Mouse (Mus musculus): ENCODE results near the gene Klf12. TPM values are rescaled to one million over a fixed set of nuclear protein-coding genes. Genes with fewer than 3 reads are reported as not detected.
A peak's percentile ranks its signal among the peaks of the same experiment; 100 is the strongest.

Klf12 gene
- polyA plus RNA-seq, 1 experiment from 2014 or later, result 19.8 TPM

DNA sequence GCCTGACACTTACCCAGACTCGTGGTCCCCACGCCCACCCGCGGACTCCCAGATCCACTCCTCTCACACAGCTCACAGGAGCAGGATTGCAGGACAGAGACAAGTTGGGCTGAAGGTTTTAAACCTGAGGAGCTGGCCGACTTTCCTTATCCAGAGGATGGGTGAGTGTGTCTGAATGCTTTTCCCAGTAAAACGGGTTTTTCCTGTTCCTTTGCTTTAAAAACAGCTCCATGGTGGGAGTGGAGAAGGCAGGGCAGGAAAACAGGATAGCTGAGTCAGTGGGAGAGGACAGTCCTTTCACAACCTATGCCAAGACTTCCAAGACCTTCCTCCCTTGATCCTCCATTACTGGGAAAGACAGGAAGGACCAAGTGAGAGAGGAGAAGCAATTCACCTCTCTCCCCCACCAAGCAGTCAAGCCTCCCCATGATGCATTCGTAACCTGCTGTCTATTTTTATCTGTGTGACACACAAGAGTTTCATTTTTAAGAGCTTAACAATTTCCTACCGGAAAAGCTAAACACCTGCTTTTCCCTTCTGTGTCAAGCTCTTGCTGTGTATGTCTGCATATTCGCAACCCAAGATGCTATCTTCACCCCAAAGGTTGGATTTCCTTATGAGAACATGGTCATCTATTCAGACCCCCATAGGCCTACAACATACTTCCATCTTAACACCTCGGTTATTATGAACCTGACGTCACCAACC is 94.8 kb downstream of the Klf12 start:
- Histone ChIP-seq H3K36me3 (no peaks in the 10 kb centered on the region), H3K4me3 (no peak overlapping the region)
- WGBS, result 83% methylated on average over 11 of the region's 11 CpGs

DNA sequence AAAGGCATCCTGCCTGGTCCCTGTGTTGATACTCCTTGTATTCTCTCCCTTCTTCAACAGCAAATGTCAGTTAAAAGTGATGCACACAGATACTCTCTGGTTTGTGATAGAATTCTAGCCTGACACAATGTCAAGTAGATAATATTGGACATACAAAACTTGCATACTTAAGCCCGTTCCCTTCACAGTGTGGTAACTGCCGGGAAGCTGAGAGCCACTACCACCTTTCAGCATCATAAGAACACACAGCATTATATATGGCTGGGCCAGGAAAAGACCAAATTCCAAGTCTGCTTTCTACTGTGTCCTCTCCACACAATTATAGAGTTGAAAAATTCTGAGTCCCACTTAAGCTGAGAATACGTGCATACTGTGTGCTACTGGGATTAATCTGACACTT is 97.1 kb downstream of the Klf12 start:
- no peak for DNase-seq (ENCODE audit: low spot score)
- Histone ChIP-seq H3K36me3 (no peaks in the 10 kb centered on the region), H3K4me1 (replicated peaks) (0 out of 2 replicates have a peak, but pooled peaks cover 5% of the 10 kb centered on the region), H3K27me3 (ENCODE audit: insufficient read depth, poor library complexity, severe bottlenecking) (no peaks in the 10 kb centered on the region), H3K9me3 (no peaks in the 10 kb centered on the region), H3K4me3 (no peak overlapping the region), H3K27ac (no peak overlapping the region)
- 76% methylated on average over 3 of the region's 3 CpGs for WGBS

More for the DNA sequence above, 94.8 kb downstream of the Klf12 start:
- Histone ChIP-seq H3K9me3 (no peaks in the 10 kb centered on the region), H3K27ac (no peak overlapping the region), H3K27me3 (ENCODE audit: insufficient read depth, poor library complexity, severe bottlenecking) (no peaks in the 10 kb centered on the region), H3K4me1 (replicated peaks) (0 out of 2 replicates have a peak, but pooled peaks cover 5% of the 10 kb centered on the region)
- no peak for DNase-seq (ENCODE audit: low spot score)

DNA sequence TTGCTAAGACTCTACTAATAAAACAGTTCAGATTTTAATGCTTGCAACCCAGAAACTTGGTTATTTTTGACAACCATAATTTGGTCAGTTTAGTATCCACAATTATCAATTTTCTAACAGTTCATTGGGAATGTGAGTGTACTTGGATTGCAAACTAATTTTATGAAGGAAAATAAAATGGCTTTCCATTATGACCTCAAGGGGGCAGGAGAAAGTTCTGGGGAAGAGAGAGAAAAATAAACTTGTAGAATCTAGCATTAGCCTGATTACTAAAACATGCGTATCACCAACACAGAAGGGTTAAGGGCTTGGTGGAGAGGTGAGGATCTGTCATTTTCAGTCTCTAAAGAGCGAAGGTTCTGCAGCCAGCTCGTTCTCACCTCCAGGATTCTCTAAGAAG is 106.7 kb downstream of the Klf12 start:
- H3K27ac ChIP-seq, result no peak overlapping the region
- H3K27me3 ChIP-seq (ENCODE audit: insufficient read depth, poor library complexity, severe bottlenecking), result no peaks in the 10 kb centered on the region
- H3K36me3 ChIP-seq, result no peaks in the 10 kb centered on the region
- no peak overlapping the region for H3K4me3 ChIP-seq
- WGBS, result 83% methylated on average over 3 of the region's 3 CpGs
- no peaks in the 10 kb centered on the region for H3K9me3 ChIP-seq
- H3K4me1 ChIP-seq (replicated peaks), result no peaks in the 10 kb centered on the region
- DNase-seq (ENCODE audit: low spot score), result no peak

DNA sequence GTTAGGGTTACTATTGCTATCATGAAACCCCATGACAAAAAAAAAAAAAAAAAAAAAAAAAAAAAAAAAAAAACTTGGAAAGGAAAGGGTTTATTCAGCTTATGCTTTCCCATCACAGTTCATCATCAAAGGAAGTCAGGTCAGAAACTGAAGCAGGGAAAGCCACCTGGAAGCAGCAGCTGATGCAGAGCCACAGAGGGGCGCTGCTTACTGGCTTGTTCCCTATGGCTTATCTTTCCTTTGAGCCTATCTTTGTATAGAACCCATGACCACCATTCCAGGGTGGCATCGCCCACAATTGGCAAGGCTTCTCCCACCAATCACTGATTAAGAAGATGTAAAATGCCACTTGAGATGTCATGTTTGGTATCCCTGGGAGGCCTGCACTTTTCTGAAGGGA is 119.4 kb downstream of the Klf12 start:
- no peaks in the 10 kb centered on the region for H3K36me3 ChIP-seq
- 87% methylated on average over 2 of the region's 2 CpGs for WGBS
- no peak overlapping the region for H3K27ac ChIP-seq
- DNase-seq (ENCODE audit: low spot score), result no peak
- H3K4me3 ChIP-seq, result no peak overlapping the region
- no peaks in the 10 kb centered on the region for H3K27me3 ChIP-seq (ENCODE audit: insufficient read depth, poor library complexity, severe bottlenecking)
- H3K4me1 ChIP-seq (replicated peaks), result no peaks in the 10 kb centered on the region
- no peaks in the 10 kb centered on the region for H3K9me3 ChIP-seq

DNA sequence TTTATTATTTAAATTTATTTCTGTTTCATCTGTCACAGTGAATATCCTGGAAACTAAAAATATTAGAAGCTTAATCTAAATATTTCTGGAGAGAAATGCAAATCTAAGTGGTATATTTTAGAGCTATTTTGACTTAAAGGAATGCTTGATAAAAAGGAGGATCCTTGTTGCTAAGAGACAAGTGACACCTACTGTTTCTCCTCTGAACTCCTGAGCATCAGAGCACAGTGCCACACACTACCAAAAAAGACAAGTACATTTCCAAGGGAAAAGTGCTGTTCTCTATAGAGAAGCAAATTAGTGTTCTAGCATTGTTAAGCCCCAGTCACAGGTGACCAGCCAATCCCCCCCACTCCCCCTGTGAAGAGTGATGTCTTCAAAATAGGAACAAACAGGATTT is 127.8 kb downstream of the Klf12 start:
- H3K27me3 ChIP-seq (ENCODE audit: insufficient read depth, poor library complexity, severe bottlenecking), result no peaks in the 10 kb centered on the region
- no peak for DNase-seq (ENCODE audit: low spot score)
- H3K4me3 ChIP-seq, result no peak overlapping the region
- H3K27ac ChIP-seq, result no peak overlapping the region
- no peaks in the 10 kb centered on the region for H3K9me3 ChIP-seq
- H3K4me1 ChIP-seq (replicated peaks), result no peaks in the 10 kb centered on the region
- H3K36me3 ChIP-seq, result no peaks in the 10 kb centered on the region

DNA sequence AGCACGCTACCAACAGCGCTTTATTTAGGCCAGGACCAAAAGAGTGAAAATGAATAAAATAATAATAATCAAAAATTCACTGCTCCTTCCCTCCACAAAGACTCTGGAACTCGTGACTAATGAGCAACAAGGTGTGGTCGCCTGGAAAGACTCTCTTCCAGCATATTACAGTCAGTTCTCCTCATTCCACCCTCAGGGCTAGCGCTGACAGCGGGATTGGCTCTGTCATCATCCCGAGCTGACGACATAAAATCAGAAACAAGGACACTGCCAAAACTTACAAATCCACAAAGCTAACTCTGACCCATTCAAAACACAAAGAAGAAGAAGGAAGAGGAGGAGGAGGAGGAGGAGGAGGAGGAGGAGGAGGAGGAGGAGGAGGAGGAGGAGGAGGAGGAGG is 136.8 kb downstream of the Klf12 start:
- Histone ChIP-seq H3K4me1 (replicated peaks) (no peaks in the 10 kb centered on the region), H3K36me3 (peaks cover 8% of the 10 kb centered on the region), H3K9me3 (no peaks in the 10 kb centered on the region), H3K27me3 (ENCODE audit: insufficient read depth, poor library complexity, severe bottlenecking) (no peaks in the 10 kb centered on the region), H3K4me3 (no peak overlapping the region), H3K27ac (no peak overlapping the region)
- 97% methylated on average over 8 of the region's 8 CpGs for WGBS
- no peak for DNase-seq (ENCODE audit: low spot score)

DNA sequence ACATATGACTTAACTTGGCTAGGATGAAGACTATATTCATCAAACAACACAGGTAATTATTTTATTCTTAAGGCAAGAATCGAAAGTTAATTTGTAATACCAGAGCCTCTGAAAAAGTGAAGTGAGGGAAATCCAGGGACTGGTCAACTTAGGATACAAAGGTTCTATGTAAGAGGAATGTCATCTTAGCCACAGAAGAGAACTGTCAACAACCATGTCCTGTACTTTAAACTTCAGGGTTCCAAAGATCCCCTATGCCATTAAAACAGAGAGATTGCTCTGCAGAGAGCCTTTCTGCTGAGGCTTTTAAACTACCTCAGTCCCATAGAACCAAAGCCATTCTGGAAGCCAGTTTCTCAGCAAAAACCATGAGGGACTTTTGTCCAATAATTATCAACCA is 144.1 kb downstream of the Klf12 start:
- Histone ChIP-seq H3K36me3 (peaks cover 6% of the 10 kb centered on the region), H3K4me1 (replicated peaks) (no peaks in the 10 kb centered on the region), H3K27me3 (ENCODE audit: insufficient read depth, poor library complexity, severe bottlenecking) (no peaks in the 10 kb centered on the region), H3K4me3 (no peak overlapping the region), H3K9me3 (no peaks in the 10 kb centered on the region), H3K27ac (no peak overlapping the region)
- WGBS, result 92% methylated on average over 1 of the region's 1 CpGs
- no peak for DNase-seq (ENCODE audit: low spot score)

DNA sequence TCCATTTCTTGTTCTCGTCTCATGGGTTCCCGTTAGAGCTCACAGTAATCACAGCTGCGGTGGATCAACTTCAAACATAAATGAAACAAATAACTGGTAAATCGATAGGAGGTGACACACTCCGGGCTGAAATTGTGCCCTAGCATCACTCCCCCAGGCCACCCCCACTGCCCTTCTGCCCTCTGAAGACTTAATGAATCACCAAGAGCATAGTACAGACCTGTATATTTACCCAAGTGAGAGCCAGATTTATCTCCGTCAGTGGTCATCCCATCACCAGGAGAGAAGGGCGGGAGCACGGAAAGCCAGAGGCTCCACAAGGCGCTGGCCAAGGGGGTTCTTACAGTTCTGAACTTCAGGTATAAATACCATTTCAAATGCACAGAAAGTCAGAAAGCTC is 150.2 kb downstream of the Klf12 start:
- H3K27ac ChIP-seq, result no peak overlapping the region
- H3K36me3 ChIP-seq, result no peaks in the 10 kb centered on the region
- H3K4me3 ChIP-seq, result no peak overlapping the region
- no peaks in the 10 kb centered on the region for H3K4me1 ChIP-seq (replicated peaks)
- no peaks in the 10 kb centered on the region for H3K9me3 ChIP-seq
- 87% methylated on average over 9 of the region's 9 CpGs for WGBS
- no peak for DNase-seq (ENCODE audit: low spot score)
- no peaks in the 10 kb centered on the region for H3K27me3 ChIP-seq (ENCODE audit: insufficient read depth, poor library complexity, severe bottlenecking)

DNA sequence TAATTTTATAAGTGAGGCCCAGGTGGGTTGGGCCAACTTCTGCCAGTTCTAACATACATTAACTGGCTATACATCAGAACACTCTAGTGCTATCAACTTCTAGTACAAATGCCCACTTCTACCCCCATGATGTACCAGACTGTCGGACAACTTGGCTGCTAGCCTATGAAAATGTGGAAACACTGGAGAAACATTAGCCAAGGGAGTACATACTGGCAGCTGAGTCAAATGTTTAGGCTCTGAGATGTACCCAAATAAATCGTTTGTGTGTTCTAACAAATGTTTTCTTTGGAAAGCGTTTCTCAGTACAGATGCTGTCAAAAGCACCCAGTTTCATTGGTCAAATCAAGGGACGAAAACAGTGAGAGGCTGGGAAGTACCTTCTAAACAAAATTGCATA is 152.0 kb downstream of the Klf12 start:
- H3K4me3 ChIP-seq, result no peak overlapping the region
- DNase-seq (ENCODE audit: low spot score), result no peak
- H3K9me3 ChIP-seq, result no peaks in the 10 kb centered on the region
- WGBS, result 89% methylated on average over 4 of the region's 4 CpGs
- H3K27me3 ChIP-seq (ENCODE audit: insufficient read depth, poor library complexity, severe bottlenecking), result no peaks in the 10 kb centered on the region
- no peaks in the 10 kb centered on the region for H3K36me3 ChIP-seq
- H3K27ac ChIP-seq, result no peak overlapping the region
- H3K4me1 ChIP-seq (replicated peaks), result no peaks in the 10 kb centered on the region

DNA sequence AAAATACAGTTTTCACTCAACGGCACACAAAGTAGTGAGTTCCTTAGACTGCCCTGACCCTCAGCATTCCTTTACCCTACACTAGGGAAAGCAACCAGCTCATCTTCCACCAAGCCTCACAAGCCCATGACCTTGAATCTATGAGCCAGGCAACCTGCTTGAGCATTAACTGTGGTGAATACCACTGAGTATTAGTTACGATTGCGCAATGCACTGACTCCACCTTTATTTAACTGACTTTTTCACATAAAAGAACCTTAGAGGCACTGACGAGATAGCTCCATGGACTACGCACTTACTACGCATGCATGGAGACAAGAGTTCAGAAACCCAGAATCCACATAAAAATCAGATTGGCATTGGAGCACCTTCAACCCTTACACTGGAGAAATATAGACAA is 158.4 kb downstream of the Klf12 start:
- Histone ChIP-seq H3K27ac (no peak overlapping the region), H3K27me3 (ENCODE audit: insufficient read depth, poor library complexity, severe bottlenecking) (no peaks in the 10 kb centered on the region), H3K4me3 (no peak overlapping the region), H3K4me1 (replicated peaks) (peaks cover 10% of the 10 kb centered on the region), H3K36me3 (no peaks in the 10 kb centered on the region), H3K9me3 (no peaks in the 10 kb centered on the region)
- 70% methylated on average over 6 of the region's 6 CpGs for WGBS
- DNase-seq (ENCODE audit: low spot score), result no peak

DNA sequence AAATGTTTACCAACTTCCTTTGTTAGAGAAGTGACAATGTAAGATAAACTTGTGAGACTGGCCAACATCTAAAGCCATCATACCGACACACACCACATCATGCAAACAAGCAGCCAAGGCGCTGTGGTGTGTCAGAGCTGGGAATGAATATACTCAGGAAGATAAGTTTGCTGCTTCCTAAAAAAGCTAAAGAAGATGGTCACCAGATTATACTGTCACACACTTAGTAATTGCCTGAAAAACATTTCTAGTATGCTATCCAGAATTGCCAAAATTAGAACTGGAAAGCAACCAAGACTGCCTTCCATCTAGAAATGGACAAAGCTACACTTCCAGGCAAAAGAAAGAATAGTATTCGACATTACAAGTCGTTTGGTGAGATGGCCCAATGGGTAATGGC is 163.4 kb downstream of the Klf12 start:
- no peak overlapping the region for H3K27ac ChIP-seq
- peaks cover 5% of the 10 kb centered on the region for H3K4me1 ChIP-seq (replicated peaks)
- H3K9me3 ChIP-seq, result no peaks in the 10 kb centered on the region
- H3K4me3 ChIP-seq, result no peak overlapping the region
- no peaks in the 10 kb centered on the region for H3K27me3 ChIP-seq (ENCODE audit: insufficient read depth, poor library complexity, severe bottlenecking)
- H3K36me3 ChIP-seq, result no peaks in the 10 kb centered on the region
- 91% methylated on average over 4 of the region's 4 CpGs for WGBS
- no peak for DNase-seq (ENCODE audit: low spot score)

DNA sequence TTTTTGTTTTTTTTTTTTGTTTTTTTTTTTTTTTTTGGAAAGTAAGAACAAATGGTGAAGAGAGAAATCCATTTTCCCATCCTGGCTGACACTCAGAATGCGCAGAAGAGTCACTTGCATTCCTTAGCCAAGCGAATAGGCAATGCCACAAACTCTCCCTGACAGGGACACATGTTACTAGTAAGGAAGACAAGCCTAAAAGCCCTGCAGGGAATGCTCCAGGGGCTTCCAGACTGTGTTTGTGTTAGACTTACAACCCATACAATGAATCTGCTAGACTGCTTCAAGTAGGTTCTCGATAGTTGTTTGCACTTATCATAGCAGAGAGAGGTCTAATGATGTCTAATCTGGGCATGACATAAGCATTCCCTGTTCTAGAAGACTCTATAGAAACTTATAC is 164.6 kb downstream of the Klf12 start:
- Histone ChIP-seq H3K4me3 (no peak overlapping the region), H3K9me3 (no peaks in the 10 kb centered on the region), H3K36me3 (no peaks in the 10 kb centered on the region), H3K27me3 (ENCODE audit: insufficient read depth, poor library complexity, severe bottlenecking) (no peaks in the 10 kb centered on the region), H3K27ac (no peak overlapping the region), H3K4me1 (replicated peaks) (no peaks in the 10 kb centered on the region)
- no peak for DNase-seq (ENCODE audit: low spot score)
- WGBS, result 65% methylated on average over 3 of the region's 3 CpGs

DNA sequence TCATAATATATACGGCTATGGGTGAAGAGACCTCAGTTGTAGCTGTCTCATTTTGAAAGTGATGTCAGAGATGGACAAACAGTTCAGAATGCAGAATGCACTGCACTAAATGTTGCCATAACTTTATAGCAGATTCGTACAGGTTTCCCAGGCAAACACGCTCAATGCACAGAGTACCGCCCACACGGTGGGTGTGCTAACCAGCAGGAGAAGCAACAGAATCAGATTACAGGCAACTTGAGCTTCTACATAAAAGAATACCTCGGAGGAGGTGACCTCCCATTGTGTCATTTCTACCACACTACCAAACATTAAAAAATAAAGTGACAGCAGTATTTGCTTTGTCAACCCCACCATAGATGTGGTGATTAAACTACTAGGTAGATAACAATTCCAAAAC is 171.1 kb downstream of the Klf12 start:
- no peak for DNase-seq (ENCODE audit: low spot score)
- no peaks in the 10 kb centered on the region for H3K9me3 ChIP-seq
- H3K4me1 ChIP-seq (replicated peaks), result peaks cover 27% of the 10 kb centered on the region
- H3K27me3 ChIP-seq (ENCODE audit: insufficient read depth, poor library complexity, severe bottlenecking), result no peaks in the 10 kb centered on the region
- no peaks in the 10 kb centered on the region for H3K36me3 ChIP-seq
- WGBS, result 34% methylated on average over 6 of the region's 6 CpGs
- H3K4me3 ChIP-seq, result no peak overlapping the region
- H3K27ac ChIP-seq, result no peak overlapping the region

DNA sequence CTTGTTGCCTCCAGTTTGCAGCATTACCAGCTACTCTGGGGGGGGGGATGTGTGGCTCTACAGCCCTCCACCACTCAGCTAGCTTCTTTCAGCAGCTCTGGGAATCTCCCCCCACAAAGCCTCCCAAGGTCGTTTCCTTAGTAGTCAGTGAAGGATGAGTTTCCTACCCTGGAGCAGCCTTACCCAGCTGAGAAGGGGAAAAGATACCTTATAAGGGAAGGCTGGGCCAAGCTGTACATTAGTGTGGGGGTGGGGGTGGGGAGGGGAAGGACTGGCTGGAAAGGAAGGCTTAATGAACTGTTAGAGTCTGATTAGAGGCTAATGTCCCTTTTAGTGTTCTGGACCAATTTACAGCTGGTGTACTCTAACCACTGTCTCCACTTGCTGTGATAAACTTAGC is 172.7 kb downstream of the Klf12 start:
- no peak overlapping the region for H3K4me3 ChIP-seq
- H3K4me1 ChIP-seq (replicated peaks), result peaks cover 27% of the 10 kb centered on the region
- no peaks in the 10 kb centered on the region for H3K36me3 ChIP-seq
- H3K27me3 ChIP-seq (ENCODE audit: insufficient read depth, poor library complexity, severe bottlenecking), result no peaks in the 10 kb centered on the region
- WGBS, result 12% methylated on average over 1 of the region's 1 CpGs
- H3K27ac ChIP-seq, result 0 out of 2 replicates have a peak overlapping the region, but pooled peaks have one; percentile 35
- no peaks in the 10 kb centered on the region for H3K9me3 ChIP-seq
- no peak for DNase-seq (ENCODE audit: low spot score)
